Mouse (Mus musculus) spleen, adult 12 weeks (tissue): ENCODE measurements around the gene Acvrl1.

Source experiments
- DNase-seq: peaks from one replicate; pipeline ENCODE4 v3.0.0; 2022; ENCODE audit warnings: low spot score

The Acvrl1 gene

GRCm38 (mm10) chr15:101192260-101192640 is 63.9 kb downstream of the Acvrl1 start:
- DNase-seq = no peak

GRCm38 (mm10) chr15:101192651-101193050 is 64.3 kb downstream of the Acvrl1 start:
- DNase-seq = no peak

GRCm38 (mm10) chr15:101193971-101194370 is 65.6 kb downstream of the Acvrl1 start:
- no peak for DNase-seq
